Mouse (Mus musculus) bone marrow macrophage, adult 2 months (primary cell): Measurements from ENCODE around the gene Gm43738.
A peak's percentile ranks its signal among the peaks of the same experiment; 100 is the strongest.

ENCODE experiments used
- CTCF ChIP-seq: IDR thresholded peaks from 2 replicates; pipeline ENCODE4 v1.5.1; 2012; ENCODE audit warnings: low read depth, mild to moderate bottlenecking, low read length, moderate library complexity
- POLR2A ChIP-seq: IDR thresholded peaks from 2 replicates; pipeline ENCODE4 v1.6.1; 2012; ENCODE audit warnings: mild to moderate bottlenecking, low read depth, low read length, borderline replicate concordance

DNA sequence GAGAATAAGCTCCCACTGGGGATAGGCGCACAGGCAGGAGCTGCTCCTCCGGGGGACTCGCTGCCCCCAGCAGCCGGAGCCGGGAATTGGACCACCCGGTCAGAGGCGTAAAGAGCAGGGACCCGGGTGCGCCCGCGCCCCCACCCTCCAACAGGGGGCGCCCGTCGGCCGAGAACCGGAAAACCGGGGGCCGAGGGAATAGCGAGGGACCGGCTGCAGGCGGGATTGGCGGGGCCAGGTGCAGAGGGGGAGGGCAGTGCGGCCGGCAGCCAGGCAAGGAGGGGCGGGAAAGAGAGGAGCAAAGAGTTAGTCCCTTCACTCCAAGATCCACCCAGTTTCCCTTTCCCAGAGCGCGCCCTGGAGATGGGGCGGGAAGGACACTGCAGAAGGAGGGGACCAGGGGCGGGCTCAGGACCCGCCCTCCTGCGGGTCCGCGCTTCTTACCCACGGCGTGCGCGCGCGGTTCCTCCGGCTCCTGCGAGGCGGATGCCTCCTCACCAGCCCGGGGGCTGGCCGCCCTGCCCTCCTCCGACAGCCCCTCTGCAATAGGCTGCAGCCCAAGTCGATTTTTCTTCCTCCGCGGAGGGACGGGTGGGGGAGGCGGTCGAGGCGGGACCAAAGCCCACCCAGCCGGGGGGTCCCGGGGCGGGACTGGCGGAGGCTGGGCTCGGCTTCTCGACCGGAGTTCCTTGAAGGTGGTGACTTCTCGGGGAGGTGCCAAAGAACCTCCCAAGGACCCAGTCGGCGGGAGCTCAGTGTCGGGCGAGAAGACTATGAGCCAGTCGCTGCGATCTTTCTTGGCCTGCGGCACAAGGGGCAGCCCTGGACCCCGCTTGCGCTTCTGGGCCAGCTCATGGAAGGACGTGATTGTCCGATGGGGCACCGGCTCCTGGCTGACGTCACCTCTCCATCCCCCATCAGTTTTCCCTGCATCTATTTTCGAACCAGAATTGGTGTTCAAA lies 9.9 kb downstream of the Gm43738 start:
- TF ChIP-seq POLR2A (no peak), CTCF (peak; percentile 49)
